Mouse (Mus musculus) ES-Bruce4 (cell line): ENCODE results near the gene Mecom.

ENCODE experiments used
- CTCF ChIP-seq: IDR thresholded peaks from one replicate; pipeline ENCODE4 v1.8.1; 2011; ENCODE audit warnings: low read depth, low read length
- POLR2A ChIP-seq: IDR thresholded peaks from one replicate; pipeline ENCODE4 v1.8.1; 2011; ENCODE audit warnings: low read length; ENCODE audit not compliant: insufficient read depth

- TF ChIP-seq POLR2A (no peak), CTCF (no peak)
Measured at GRCm38 (mm10) chr3:30018202-30018601, 529.6 kb downstream of the Mecom start.
